Mouse (Mus musculus) lung, postnatal 4 days (tissue): ENCODE results near the gene Cdh4.

Experiments
- DNase-seq, 2 experiments: peaks; one replicate each; pipeline ENCODE4 v3.0.0; 2021

The Cdh4 gene

DNA sequence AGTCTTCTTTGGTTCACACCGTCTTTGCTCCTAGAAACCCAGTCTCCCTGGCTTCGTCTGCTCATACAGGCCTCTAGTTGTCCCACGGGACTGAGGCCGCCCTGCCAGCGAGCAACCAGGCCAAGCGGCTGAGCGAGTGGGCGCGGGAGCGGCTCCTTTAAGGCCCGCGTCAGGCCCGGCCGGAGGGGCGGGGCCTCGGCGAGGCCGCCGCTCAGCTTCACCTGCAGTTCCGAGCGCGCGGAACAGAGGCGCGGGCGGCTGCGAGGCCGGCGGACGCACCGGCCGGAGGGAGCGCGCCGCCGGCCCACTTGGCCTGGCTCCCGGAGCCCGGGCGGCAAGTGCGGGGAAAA lies at the start of gene Cdh4:
Gene Cdh4, plus strand, starts transcription at position 241 of the 350 bp plus-strand sequence.
- DNase-seq, result peak; percentile 68 to 82

DNA sequence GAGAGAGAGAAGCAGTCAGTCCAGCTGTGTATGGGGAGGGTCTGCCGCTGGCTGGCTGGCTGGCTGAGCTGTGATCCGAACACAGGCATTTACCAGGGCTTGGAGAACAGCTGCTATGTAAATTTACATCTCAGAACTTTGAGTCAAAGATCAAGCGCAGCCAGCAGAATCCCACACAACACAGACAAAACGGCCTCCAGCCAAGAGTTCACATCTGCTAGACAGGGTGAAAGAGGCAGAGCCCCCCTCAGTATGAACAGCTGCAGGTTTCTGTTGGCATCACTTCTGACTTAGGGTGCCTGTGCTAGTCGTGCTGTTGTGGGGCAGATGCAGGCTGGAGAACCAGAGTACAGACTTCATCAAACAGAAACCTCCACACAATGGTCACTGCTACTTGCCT lies 46.8 kb upstream of the Cdh4 start:
- DNase-seq, result no peak

DNA sequence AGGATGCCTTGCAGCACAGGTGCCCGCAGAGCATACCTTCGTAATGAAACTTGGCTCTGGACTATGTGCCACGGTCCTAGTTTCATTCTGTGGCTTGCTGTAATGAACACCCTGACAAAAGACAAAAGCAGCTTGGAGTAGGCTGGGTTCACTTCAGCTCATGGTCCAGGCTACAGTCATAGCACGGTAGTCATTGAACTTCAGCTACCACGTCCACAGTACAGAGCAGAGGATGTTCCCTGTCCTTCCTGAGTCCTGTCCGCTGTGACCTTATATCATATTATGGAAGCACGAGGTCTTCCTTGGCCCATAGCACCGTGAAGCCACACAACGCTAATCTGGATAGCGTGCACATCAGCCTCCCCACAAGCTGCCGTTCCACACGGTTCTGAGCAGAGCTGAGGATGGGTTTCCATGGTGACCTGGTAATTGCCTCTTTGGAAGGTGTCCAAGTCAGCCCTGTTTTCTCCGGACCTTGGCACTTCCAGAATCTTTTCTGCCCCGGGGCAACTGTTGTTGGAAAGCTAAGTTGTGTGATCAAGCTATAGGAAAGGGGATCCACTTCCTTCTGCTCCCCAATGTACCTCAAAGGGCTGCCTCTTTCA lies 42.5 kb upstream of the Cdh4 start:
- DNase-seq, result no peak

DNA sequence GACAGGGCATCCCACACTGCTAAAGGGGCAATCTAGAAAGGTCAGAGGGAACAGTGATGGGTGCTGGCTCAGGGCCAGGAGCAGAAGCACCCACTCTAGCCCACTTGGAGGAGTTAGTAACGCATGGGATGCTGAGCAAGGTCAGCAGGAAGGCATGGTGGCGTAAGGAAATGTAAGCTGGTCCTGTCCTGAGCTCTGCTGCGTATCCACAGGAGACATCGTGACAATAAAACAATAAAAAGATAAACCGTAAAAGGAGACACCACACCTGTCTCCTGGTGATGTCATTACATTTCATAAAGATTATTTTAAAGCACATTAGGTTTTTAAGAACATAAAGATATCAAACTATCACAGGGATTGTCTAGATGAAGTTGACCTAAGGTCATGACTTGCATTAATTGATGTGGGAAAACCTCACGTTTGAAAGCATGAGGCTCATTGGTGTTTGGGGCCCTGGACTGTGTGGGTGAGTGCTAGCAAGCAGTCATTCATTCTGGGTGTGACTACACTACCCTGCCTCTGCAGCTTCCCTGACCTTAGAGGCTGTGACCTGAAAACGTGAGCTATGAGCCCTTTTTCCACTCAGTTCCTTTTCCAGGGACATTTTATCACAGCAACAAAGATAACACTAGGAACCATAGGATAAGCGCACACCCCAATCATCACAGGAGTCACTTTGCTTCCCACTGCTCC lies 31.2 kb upstream of the Cdh4 start:
- DNase-seq, result no peak

DNA sequence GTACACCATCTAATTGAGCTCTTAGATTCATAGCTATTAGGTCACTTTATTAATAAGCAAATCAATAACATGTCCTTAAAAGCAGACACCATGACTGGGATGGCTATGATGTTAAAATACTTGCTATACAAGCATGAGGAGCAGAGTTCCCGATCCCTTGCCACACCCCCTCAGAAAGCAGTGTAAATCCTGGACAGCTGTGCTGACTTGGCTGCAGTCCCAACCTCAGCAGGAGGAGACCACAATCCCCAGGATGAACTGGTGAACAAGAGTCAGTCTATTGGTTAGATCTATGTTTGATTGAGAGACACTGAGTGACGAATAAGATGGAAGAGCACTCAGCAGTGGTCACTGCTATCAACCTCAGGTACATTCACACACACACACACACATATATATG lies 29.3 kb upstream of the Cdh4 start:
- DNase-seq, result no peak

DNA sequence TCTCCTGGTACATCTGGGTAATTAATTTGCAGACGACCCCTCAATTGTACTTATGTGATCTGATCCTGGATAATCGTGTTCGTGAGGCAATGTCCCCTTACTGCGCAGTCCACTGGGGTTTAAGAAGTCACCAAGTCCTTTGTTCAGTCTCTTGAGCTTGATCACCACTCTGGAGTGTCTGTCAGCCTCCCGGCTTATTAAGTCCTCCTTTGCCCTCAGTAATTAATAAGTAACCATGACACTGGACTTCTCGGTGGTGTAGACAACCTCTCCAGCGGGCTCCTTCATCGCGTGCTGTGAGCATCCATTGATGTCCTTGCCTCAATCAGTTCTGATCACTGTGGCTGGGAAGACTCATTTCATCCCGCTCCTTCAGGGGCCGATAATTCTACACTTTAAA lies 28.0 kb upstream of the Cdh4 start:
- DNase-seq, result no peak

DNA sequence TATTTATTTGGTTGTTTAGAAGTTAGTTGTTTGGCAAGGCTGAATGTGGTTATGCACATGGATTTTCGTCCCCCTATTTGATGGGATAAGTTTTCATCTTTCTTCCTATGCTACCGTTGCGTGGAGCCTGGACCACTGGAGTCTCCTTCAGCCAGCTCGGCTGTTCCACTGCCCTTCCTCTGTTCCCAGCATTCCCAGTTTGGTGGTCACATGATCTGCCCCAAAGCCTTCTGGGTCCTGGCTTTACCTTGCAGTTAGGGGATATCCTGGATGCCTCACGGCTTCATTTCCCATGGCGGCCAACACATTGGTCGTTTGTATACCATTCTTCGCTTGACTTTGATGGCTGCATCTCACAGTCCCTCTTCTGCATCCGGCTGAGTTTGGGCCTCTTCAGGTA lies 27.5 kb upstream of the Cdh4 start:
- no peak for DNase-seq

DNA sequence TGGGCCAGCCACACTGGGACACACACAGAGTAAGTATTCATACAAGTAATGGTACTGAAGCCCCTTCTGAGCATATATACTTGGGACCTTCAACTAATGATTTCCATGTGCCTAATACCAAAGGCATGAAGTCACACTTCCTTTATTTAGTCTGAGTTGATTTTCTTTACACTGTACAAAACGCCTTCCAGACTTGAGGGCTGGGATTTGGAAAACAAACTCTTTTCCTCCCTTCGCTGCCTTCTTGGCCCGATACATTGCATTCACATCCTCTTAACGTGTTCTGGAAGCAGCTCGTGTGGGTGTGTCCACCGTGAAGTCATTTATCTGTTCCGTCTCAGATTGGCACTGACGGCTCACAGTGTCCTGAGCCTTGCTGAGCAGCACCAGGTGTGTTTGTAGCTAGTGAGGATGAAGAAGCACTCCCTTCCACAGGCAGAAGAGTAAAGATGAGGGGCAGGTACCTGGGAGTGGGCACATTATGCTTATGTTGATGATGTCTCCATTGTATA lies 26.3 kb upstream of the Cdh4 start:
- DNase-seq, result no peak

DNA sequence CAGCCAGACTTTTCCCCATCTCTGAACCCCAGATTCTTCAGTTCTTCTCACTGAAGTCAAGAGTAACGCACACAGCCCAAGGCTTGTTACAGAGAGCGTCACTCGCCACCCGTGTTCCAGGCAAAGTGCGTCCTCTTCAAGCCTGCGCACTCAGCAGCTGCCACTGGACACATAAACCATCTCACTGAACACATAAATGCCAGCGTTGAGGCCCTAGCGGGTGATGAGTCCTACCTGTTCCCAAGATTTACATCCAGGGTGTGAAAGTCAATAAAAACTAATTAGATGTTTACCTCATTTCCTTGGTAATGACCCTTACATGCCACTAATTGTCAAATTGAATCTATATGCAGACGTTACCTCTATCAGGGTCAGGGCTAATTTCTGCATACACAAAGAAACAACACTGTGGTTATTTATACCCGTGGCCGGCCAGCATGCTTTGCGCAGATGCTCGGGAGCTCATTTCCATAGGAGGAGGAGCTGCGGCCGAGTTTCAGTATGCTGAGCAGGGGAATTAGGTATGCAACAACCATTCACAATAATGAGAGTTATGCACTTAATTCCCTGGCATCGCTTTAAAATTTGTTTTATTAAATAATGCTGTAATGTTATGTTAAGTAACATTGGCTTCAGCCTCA lies 25.5 kb upstream of the Cdh4 start:
- DNase-seq, result no peak

DNA sequence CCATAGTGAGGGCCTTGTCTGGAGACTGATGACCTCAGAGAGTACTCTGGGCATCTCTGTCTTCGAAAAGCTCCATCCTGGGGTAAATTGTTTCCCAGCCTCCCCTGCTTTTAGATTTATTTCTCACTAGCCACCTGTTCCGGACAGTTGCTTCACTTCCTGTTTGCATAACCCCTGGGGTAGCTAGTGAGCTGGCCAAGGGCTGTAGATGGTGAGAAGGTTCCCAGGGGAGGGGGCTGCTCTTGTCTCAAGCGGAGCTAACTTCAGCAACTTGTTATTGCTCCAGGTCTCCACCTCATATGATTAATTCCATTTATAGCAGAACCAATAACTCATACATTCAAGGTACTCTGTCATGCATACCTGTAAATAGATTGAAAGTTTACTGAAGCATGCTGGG lies 16.6 kb upstream of the Cdh4 start:
- DNase-seq, result no peak

DNA sequence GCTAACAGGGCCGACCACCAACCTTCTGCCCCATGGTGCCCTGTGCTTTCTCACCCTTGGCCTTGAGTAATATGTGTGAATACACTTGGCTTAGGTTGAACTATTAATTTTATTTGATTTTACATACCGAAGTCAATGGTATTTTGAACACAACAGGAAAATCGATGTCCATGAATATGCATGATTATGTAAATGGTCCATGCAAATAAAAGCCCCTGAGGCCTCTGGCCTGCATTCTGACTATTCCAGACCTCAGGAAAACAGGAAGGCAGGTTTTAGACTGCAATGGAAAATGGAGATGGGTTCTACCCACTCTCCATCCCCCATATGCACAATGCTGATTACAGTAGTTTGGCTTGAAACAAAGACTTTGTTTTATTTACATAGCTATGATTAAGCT lies 13.3 kb upstream of the Cdh4 start:
- no peak for DNase-seq

DNA sequence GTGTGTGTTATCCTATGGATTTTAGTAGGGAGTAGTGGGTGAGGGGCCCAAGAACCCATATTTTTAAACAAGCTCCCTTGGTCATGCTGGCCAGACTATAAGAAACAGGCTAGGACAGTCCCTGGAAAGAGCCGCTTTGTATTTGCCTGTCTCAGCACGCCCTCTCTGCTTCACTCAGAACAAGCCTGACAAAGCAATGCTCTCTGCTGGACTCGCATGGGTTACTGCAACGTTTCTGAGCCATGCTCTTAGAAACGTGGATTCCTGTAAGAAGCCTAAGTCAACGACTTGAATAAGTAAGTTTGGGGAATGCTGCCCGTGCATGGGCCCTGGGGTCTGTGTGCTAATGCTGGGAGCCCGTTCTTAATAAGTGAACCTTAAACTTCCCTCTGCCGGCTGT lies 2.1 kb upstream of the Cdh4 start:
- DNase-seq, result no peak

DNA sequence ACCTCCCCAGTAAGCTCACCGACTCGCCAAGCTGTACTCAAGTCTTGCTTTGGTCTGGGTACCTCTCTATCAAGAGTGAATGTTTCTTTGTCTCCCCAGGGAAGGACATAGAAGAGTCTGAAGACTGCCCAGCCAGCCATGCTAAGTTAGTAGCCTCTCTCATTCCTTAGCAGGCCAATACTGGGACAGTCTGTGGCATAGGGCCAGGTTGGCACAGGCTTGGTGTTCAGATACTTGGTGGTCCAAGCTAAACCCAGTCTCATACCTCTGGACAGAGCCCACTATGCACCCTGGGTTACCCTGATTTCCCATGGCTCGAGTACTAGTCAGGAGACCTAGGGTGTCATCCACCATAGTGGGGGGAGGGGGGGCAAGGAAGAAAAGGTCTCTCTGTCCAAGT lies 1.1 kb upstream of the Cdh4 start:
- DNase-seq, result no peak

DNA sequence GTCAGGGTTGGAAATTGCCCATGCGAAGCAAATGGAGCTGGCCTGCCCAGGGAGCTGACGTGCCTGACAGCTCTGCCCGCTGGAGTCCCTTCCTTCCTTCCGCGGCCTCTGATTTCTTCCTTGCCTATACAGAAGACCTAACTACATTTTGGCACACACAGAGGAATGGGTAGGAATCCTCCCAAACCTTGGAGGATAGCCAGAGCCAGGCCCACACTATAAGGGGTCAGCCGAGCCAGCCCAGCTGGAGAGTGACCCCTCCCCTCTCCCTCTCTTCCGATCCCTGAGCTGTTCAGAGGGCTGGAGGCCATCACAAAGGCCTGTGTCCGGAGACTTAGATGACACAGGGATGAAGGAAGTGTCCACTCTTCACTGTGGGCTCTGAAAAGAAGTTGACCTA lies 514 bp upstream of the Cdh4 start:
- DNase-seq, result peak; percentile 18 to 53

DNA sequence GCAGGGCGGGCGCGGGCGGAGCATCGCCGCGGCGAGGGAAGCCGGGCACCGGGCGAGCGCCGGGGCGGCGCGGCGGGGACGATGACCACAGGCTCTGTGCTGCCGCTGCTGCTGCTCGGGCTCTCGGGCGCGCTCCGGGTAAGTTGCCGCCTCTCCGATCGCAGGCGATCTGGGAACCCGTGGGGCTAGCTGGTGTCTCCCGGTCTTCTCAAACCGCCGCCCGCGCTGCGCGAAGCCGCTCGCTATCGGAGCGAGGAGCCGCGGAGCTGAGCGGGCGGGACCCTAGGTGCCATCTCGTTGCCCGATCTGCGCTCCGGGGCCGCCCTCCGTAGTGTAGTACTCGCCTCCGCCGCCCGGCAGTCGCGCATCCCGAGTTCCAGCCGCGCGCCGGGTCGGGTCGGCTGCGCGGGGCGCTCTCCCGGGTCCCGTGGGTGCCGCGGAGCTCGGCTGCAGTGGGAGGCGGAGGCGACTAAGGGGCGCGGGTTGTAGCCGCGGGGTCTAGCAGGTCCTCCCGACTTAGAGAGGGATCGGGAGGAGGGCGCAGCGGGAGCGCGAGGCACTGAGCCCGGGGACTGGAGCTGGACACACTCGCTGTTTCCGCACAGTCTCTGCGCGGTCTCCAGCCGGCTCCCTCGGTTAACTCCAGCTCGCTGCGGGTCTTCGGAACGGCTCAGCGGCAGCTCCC lies 452 bp downstream of the Cdh4 start:
- peak; percentile 55 to 56 for DNase-seq

DNA sequence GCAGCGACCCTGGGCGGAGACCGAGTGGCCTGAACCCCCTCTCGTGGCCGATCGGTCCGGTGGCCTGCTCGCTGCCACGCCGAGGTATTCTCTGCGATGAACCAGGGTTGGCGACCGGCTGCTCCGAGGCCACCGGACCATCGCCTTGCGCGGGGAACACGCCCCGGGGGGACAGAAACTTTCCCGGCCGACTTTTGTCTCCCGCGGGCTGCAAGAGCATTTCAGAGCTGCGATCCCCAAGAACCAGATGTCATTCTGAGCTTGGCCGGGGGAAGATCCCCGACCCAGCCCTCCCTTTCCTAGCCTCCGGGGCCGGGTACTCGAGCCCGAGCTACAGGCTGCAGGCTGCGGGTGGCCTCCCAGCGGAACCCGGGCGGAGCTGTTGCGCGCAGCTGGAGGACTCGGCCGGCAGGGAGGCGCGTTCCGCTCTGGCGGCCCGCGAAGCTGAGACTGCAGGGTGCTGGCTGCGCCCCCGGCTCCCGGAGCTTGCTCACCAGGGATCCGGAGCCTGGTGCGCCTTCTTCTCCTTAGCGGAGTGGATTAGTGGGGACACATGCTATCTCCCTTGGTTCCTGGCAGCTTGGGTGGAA lies 1.1 kb downstream of the Cdh4 start:
- DNase-seq, result peak; percentile 35 to 55

DNA sequence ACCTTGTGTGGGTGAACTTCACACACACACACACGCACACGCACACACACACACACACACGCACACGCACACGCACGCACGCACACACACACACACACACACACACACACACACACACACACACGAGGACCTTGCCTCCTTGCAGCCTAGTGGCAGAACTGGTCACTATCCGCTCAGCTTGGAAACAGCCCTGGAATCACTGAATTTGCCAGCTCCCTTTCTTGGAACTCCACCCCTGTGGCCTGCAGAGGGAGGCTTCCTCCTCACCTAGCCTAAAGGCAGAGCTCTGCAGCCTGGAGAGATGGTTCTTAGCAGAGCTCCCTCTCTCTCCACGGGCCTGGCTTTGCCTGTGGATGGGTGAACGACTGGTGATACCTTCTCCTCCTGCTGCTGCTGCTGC lies 1.7 kb downstream of the Cdh4 start:
- DNase-seq, result no peak

DNA sequence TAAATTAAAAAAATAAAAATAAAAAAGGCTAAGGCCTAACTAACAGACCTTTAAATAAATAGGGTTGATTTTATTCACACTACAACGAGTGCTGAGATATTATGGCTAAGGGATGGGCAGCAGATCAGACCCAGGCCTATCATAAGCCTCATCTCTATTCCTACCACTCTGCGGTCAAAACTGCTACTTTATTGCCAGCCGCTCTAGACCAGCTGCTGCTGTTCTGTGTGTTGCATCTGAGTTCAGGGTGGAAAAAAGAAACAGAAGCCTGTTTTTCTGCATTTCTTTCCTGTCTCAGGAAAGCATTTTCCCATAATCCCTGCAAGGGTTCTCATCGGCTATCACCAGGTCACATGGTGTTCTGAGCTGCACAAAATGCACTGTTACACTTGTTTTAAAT lies 6.0 kb downstream of the Cdh4 start:
- DNase-seq, result no peak

DNA sequence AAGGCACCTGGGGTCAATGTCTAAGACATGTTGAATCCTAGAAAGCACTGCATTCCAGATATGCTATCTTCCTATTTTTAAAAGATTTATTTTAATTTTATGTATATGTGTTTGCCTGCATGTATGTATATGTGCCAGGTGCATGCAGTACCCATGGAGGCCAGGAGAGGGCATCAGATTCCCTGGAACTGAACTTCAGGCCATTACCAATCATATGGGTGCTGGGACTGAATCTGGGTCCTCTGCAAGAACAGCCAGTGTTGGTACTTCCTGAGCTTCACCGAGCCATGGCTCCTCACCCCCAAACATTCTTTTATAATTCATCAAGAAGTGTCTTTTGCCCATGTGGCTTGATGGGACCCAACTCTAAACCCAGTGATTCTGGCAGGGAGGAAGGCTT lies 6.8 kb downstream of the Cdh4 start:
- no peak for DNase-seq

DNA sequence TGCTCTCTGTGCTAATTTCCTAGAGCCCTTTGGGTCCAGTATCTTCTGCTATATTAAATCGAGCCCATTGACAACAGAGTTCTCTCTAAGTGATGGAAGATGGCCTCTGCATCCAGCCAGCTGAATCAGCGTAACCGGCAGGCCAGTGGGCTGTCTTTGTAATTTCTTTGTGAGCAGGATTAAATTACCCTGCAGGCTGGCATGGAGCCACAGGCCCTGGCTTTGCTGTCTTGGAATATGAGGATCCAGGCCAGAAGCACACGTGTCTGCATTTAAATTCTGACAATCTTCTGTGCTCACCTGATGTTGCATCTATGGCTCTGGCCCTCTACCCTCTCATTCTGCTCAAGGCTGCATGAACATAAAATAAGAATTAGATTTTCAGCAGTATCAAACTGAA lies 17.0 kb downstream of the Cdh4 start:
- DNase-seq, result no peak

DNA sequence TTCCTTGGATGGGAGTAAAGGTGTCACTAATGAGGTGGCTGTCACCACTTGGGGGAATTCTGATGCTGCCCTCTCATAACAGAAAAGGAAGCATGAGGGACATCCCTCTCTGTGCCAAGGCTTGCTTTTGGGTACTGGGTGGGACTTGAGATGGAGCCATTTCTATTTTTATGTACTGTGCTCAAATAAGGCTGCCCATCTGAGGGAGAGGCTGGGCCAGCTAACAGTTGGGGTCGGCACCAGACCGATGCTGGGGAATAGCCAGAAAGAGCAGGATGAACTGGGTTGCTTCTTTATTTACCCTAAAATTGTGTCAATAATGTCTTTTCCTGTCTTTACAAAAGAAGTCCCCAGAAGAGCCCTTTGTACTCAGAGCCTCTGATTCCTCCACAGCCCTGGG lies 17.4 kb downstream of the Cdh4 start:
- no peak for DNase-seq

DNA sequence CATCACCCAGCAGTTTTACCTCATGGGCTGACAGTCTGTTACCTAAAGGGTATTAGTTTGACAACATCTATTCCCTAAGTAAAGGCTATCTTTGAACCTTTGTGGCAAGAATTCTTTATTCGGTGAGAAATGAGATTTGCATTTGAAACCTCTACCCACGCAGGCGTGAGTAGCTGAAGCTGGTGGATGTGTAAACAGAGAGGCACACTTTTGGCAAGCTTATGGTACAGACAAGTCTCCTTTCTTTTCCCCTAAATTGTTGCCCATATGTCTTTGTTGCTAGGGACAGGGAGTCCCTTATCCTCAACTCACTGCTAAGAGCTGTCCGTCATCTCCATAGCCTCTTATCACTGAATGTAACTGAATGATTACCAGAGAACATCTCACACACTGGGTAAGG lies 21.3 kb downstream of the Cdh4 start:
- no peak for DNase-seq

DNA sequence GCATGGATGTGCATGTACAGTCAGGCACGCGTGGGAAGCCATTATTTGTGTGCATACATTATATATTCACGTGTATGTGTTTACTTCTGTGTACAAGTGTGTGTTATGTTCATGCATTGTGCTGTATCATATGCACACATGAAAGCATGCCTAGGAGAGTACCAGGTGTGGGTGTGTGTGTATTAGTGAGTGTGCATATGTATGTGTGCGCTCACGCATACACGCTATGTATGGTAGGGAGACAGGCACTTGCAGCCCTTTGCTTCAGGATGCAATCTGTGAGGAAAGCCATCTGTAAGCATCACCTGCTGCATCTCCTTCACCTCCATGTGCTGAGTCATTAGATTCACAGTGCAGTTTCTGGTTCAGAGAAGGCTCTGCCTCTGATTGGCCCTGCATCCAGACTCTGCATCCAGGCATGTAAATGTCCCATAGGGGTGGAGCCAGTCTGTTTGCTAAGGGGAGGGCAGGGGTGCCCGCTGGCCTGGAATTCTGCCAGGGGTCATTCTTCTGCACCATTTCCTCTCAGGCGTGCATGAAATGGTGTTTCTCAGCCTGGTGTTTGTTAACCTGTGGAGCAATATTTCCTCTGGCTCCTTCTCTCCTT lies 25.7 kb downstream of the Cdh4 start:
- no peak for DNase-seq
